ENCODE assay signal across 9 mouse cellular contexts in genomic region chr19:42631541-42631961, GRCm38 (mm10). TPM values are rescaled to one million over a fixed set of nuclear protein-coding genes. Genes with fewer than 3 reads are reported as not detected.
DNase-seq lines count a peak whose midpoint lies in the region; ATAC-seq lines count a peak whose summit lies in the region.
"Had no signal": no experiment of that assay in that cellular context is flagged by ENCODE, and none has a peak within 500 bp of the region (broad histone marks: within the 10 kb centered on the region; RNA-seq: fewer than 3 reads in every experiment).

No protein-coding gene starts in this region.

- H3K9me3 ChIP-seq in kidney, embryonic 15.5 days (replicated peaks): no peaks in the 10 kb centered on the region

- H3K27ac ChIP-seq in kidney, embryonic 15.5 days: peak overlapping the region; percentile 66
- H3K27ac ChIP-seq: liver, embryonic 14.5 days had no signal

- DNase-seq in urinary bladder, adult 2 months (ENCODE audit: low spot score): peak; percentile 20
- DNase-seq in urinary bladder, postnatal 10 days (ENCODE audit: low spot score): no peak
- DNase-seq in heart, adult 18-20 months: peak; percentile 60 to 74
- DNase-seq in mesoderm, embryonic 11.5 days (ENCODE audit: low read depth, low spot score): peak; percentile 73
- DNase-seq in layer of hippocampus, adult 9-11 months: no peak
- DNase-seq in thymus, postnatal 0 days (ENCODE audit: low spot score): no peak

- ATAC-seq in kidney, embryonic 15.5 days (replicated peaks; ENCODE audit: low FRiP score): peak; percentile 66; the same call in 1 of the 2 replicates
- ATAC-seq in activated CD4-positive, CD25-positive, alpha-beta regulatory T cell, adult 4 months: no peak

- no peak overlapping the region for H3K9ac ChIP-seq in kidney, embryonic 15.5 days
- H3K9ac ChIP-seq: liver, embryonic 14.5 days had no signal

- no peaks in the 10 kb centered on the region for H3K27me3 ChIP-seq in kidney, embryonic 15.5 days

- H3K4me3 ChIP-seq in kidney, embryonic 15.5 days (replicated peaks): peak overlapping the region; percentile 3; the same call in 1 of the 2 replicates

- H3K4me2 ChIP-seq in kidney, embryonic 15.5 days: peak overlapping the region; percentile 52

- 2% methylated on average over 8 of the region's 8 CpGs for WGBS in kidney, embryonic 15.5 days

- no peaks in the 10 kb centered on the region for H3K36me3 ChIP-seq in kidney, embryonic 15.5 days

- peaks cover 18% of the 10 kb centered on the region for H3K4me1 ChIP-seq in kidney, embryonic 15.5 days

RNA-seq across cellular contexts. Expression of gene Loxl4, which starts 18.9 kb away (rescaled TPM):
- 8.7 and 9.1 TPM in 2 replicates for polyA plus RNA-seq in urinary bladder, adult 2 months (2012; rRNA removed)
- under 1 TPM; 0.67 to 0.92 TPM for total RNA-seq in heart, adult 18-20 months (2021)
- 1.8 and 2.2 TPM in 2 replicates for polyA plus RNA-seq in kidney, embryonic 15.5 days (2015; fragmentation: Nextera tagmentation; extraction: Ambion mirVana)
- polyA plus RNA-seq in activated CD4-positive, CD25-positive, alpha-beta regulatory T cell, adult 4 months (2017; shearing (Covaris generic)): under 1 TPM; 0.17 TPM
- polyA plus RNA-seq in thymus, postnatal 0 days (2015; fragmentation: Nextera tagmentation; extraction: Ambion mirVana): 0.43 and 0.68 TPM in 2 replicates

Comparison
In these comparisons a context has a peak if more than half of its experiments do, and no peak if none do; other contexts are left out.
1. DNase-seq: peak in urinary bladder, adult 2 months (single experiment), heart, adult 18-20 months (2 of 2) and mesoderm, embryonic 11.5 days (single experiment); none in urinary bladder, postnatal 10 days (single experiment), layer of hippocampus, adult 9-11 months (single experiment) and thymus, postnatal 0 days (single experiment).